Mouse (Mus musculus) CH12.LX (cell line): ENCODE measurements around the gene Utp20. TPM values are rescaled to one million over a fixed set of nuclear protein-coding genes. Genes with fewer than 3 reads are reported as not detected.

Experiments
- DNase-seq: peaks from one replicate; pipeline ENCODE4 v3.0.0-alpha.2; 2013; ENCODE audit errors: extremely low read depth
- H3K27ac ChIP-seq: 2 replicates; pipeline ENCODE4 v1.5.1; 2012; ENCODE audit warnings: low read depth, mild to moderate bottlenecking, control low read depth, moderate library complexity; ENCODE audit not compliant: insufficient read depth
- H3K27me3 ChIP-seq: replicated peaks from 2 replicates; pipeline ENCODE3; 2012; ENCODE audit warnings: inconsistent platforms
- H3K36me3 ChIP-seq, 2 experiments: replicated peaks in 1 of 2; 2 replicates each; pipeline versions ENCODE3 to v1.6.1; 2012; ENCODE audit warnings: inconsistent platforms in 1 of 2, low read length in 1 of 2, mild to moderate bottlenecking in 1 of 2, mixed read lengths in 1 of 2, moderate library complexity in 1 of 2; ENCODE audit not compliant: control insufficient read depth in 1 of 2, insufficient read depth in 1 of 2
- H3K4me1 ChIP-seq, 2 experiments: 2 replicates each; pipeline ENCODE4 v1.6.1; 2012; ENCODE audit warnings: inconsistent platforms in 1 of 2, moderate library complexity in 1 of 2; ENCODE audit not compliant: insufficient read depth in 2 of 2, control insufficient read depth in 1 of 2
- H3K4me2 ChIP-seq: 2 replicates; pipeline ENCODE4 v1.6.1; 2012; ENCODE audit warnings: low read depth, mild to moderate bottlenecking, control low read depth; ENCODE audit not compliant: poor library complexity, insufficient read depth, severe bottlenecking
- H3K4me3 ChIP-seq, 3 experiments: fragments of 150-350 bp in 1 of 3; sonication (generic) in 1 of 3; replicated peaks in 1 of 3; 2 replicates each; pipeline versions ENCODE3 to v1.5.1; 2011 to 2012; ENCODE audit warnings: low read depth in 2 of 3, low read length in 2 of 3, mild to moderate bottlenecking in 2 of 3, moderate library complexity in 2 of 3, control low read depth in 1 of 3, improper control_type of control experiment in 1 of 3, inconsistent platforms in 1 of 3, mixed read lengths in 1 of 3; ENCODE audit not compliant: poor library complexity in 1 of 3
- H3K79me2 ChIP-seq: replicated peaks from 2 replicates; pipeline ENCODE4 v1.6.1; 2012; ENCODE audit warnings: mild to moderate bottlenecking, moderate library complexity; ENCODE audit not compliant: control insufficient read depth, poor library complexity, insufficient read depth, severe bottlenecking; ENCODE audit errors: extremely low read depth
- H3K9ac ChIP-seq: 2 replicates; pipeline ENCODE4 v1.6.1; 2012; ENCODE audit warnings: low read depth, mild to moderate bottlenecking, control low read depth, moderate library complexity; ENCODE audit not compliant: insufficient read depth
- H3K9me3 ChIP-seq: replicated peaks from 2 replicates; pipeline ENCODE3; 2012; ENCODE audit warnings: low read length, inconsistent platforms, mixed read lengths
- CHD2 ChIP-seq: IDR thresholded peaks from 2 replicates; pipeline ENCODE4 v1.6.1; 2011; ENCODE audit warnings: low read length, improper control_type of control experiment
- E2F4 ChIP-seq: IDR thresholded peaks from 2 replicates; pipeline ENCODE4 v1.6.1; 2011; ENCODE audit warnings: low read depth, low read length, improper control_type of control experiment; ENCODE audit not compliant: insufficient replicate concordance
- EP300 ChIP-seq: IDR thresholded peaks from 2 replicates; pipeline ENCODE4 v1.6.1; 2011; ENCODE audit warnings: low read length, improper control_type of control experiment
- ETS1 ChIP-seq: conservative IDR thresholded peaks from 2 replicates; pipeline ENCODE4 v1.6.1; 2012; ENCODE audit warnings: low read depth, mild to moderate bottlenecking, inconsistent platforms, low read length, improper control_type of control experiment, moderate library complexity
- HCFC1 ChIP-seq: IDR thresholded peaks from 2 replicates; pipeline ENCODE4 v1.6.1; 2012; ENCODE audit warnings: low read depth, mild to moderate bottlenecking, inconsistent platforms, low read length, improper control_type of control experiment
- IRF4 ChIP-seq: IDR thresholded peaks from 2 replicates; pipeline ENCODE4 v1.6.1; 2014; ENCODE audit warnings: low read depth, mild to moderate bottlenecking, inconsistent platforms, low read length, improper control_type of control experiment
- MAX ChIP-seq: IDR thresholded peaks from 2 replicates; pipeline ENCODE4 v1.6.1; 2011; ENCODE audit warnings: low read length, improper control_type of control experiment
- MYC ChIP-seq: IDR thresholded peaks from 2 replicates; pipeline ENCODE4 v1.6.1; 2011; ENCODE audit warnings: low read depth, mild to moderate bottlenecking, improper control_type of control experiment, low read length
- NELFE ChIP-seq: IDR thresholded peaks from 2 replicates; pipeline ENCODE4 v1.6.1; 2011; ENCODE audit warnings: low read depth, low read length, improper control_type of control experiment
- NRF1 ChIP-seq: IDR thresholded peaks from 2 replicates; pipeline ENCODE4 v1.6.1; 2014; ENCODE audit warnings: low read depth, mild to moderate bottlenecking, inconsistent platforms, low read length, improper control_type of control experiment, moderate library complexity
- PAX5 ChIP-seq: IDR thresholded peaks from 2 replicates; pipeline ENCODE4 v1.6.1; 2012; ENCODE audit warnings: low read length, inconsistent platforms, mixed read lengths
- POLR2AphosphoS2 ChIP-seq: IDR thresholded peaks from 2 replicates; pipeline ENCODE4 v1.6.1; 2011; ENCODE audit warnings: low read depth, low read length, improper control_type of control experiment
- RCOR1 ChIP-seq: conservative IDR thresholded peaks from 2 replicates; pipeline ENCODE4 v1.6.1; 2012; ENCODE audit warnings: low read depth, mild to moderate bottlenecking, inconsistent platforms, low read length, improper control_type of control experiment
- UBTF ChIP-seq: IDR thresholded peaks from 2 replicates; pipeline ENCODE4 v1.6.1; 2012; ENCODE audit warnings: low read depth, mild to moderate bottlenecking, inconsistent platforms, low read length, improper control_type of control experiment, moderate library complexity
- USF1 ChIP-seq: IDR thresholded peaks from 2 replicates; pipeline ENCODE4 v1.6.1; 2014; ENCODE audit warnings: low read depth, mild to moderate bottlenecking, inconsistent platforms, low read length, improper control_type of control experiment
- USF2 ChIP-seq: conservative IDR thresholded peaks from 2 replicates; pipeline ENCODE4 v1.6.1; 2011; ENCODE audit warnings: low read depth, low read length, improper control_type of control experiment
- ZMIZ1 ChIP-seq: IDR thresholded peaks from 2 replicates; pipeline ENCODE4 v1.6.1; 2012; ENCODE audit warnings: low read depth, mild to moderate bottlenecking, inconsistent platforms, low read length, improper control_type of control experiment
- dilution Hi-C: fragments of 300-500 bp; cut with MboI; formaldehyde crosslinking; loops from 2 replicates; pipeline ENCODE4 v1.14.3; 2020; ENCODE audit warnings: low sequenced_read_pairs; ENCODE audit not compliant: extremely low pct_unique_long_range_greater_than_20kb, extremely low pct_ligation_motif_present
- in situ Hi-C: fragments of 300-500 bp; cut with MboI; formaldehyde crosslinking; loops from 3 replicates; pipeline ENCODE4 v1.14.3; 2019; ENCODE audit warnings: low sequenced_read_pairs, low pct_ligation_motif_present, low pct_unique_long_range_greater_than_20kb, mixed read lengths
- polyA plus RNA-seq: library from polyadenylated mRNA; unstranded; fragments of >175 nt; gene quantifications from 2 replicates; pipeline ENCODE4 v1.2.1, GENCODE M21; 2012; ENCODE audit warnings: low read depth; ENCODE audit not compliant: insufficient read length
- total RNA-seq, 2 experiments: library from RNA; depleted of rRNA; stranded (reverse); fragments of 300-350 nt in 1 of 2; fragments of >200 nt in 1 of 2; gene quantifications; 2 replicates each; pipeline ENCODE4 v1.2.3; 2012 to 2014

The Utp20 gene
- total and polyA plus RNA-seq, 3 experiments, result 40.1 to 70.4 (median 43.0) TPM

GRCm38 (mm10) chr10:88853326-88853725 is 26.7 kb upstream of the Utp20 start:
- H3K27me3 ChIP-seq, result no peaks in the 10 kb centered on the region
- dilution Hi-C loops, result no loop called here
- in situ Hi-C loops, result no loop called here
- no peak overlapping the region for H3K9ac ChIP-seq
- H3K79me2 ChIP-seq, result no peaks in the 10 kb centered on the region
- no peak overlapping the region for H3K4me3 ChIP-seq
- DNase-seq, result no peak
- H3K36me3 ChIP-seq, result no peaks in the 10 kb centered on the region
- H3K27ac ChIP-seq, result no peak overlapping the region
- TF ChIP-seq USF1, result no peak
- no peak for TF ChIP-seq ETS1
- TF ChIP-seq MYC, result no peak
- TF ChIP-seq CHD2, result no peak
- no peak for TF ChIP-seq MAX
- no peak for TF ChIP-seq E2F4
- no peak for TF ChIP-seq RCOR1
- TF ChIP-seq ZMIZ1, result no peak
- no peak for TF ChIP-seq HCFC1
- TF ChIP-seq USF2, result no peak
- no peak for TF ChIP-seq PAX5
- no peak for TF ChIP-seq EP300
- no peak for TF ChIP-seq UBTF
- no peak for TF ChIP-seq NELFE
- TF ChIP-seq POLR2AphosphoS2, result no peak
- H3K9me3 ChIP-seq, result no peaks in the 10 kb centered on the region
- no peak overlapping the region for H3K4me2 ChIP-seq
- no peaks in the 10 kb centered on the region for H3K4me1 ChIP-seq

- DNase-seq, result no peak
- in situ Hi-C loops (no loop called here), dilution Hi-C loops (no loop called here)
- Histone ChIP-seq H3K4me1 (no peaks in the 10 kb centered on the region), H3K4me3 (no peak overlapping the region), H3K36me3 (no peaks in the 10 kb centered on the region), H3K27ac (no peak overlapping the region), H3K4me2 (no peak overlapping the region), H3K9me3 (no peaks in the 10 kb centered on the region), H3K27me3 (no peaks in the 10 kb centered on the region), H3K79me2 (no peaks in the 10 kb centered on the region), H3K9ac (no peak overlapping the region)
- TF ChIP-seq RCOR1, result no peak
- TF ChIP-seq ETS1, result no peak
- no peak for TF ChIP-seq IRF4
- no peak for TF ChIP-seq NRF1
- TF ChIP-seq, all 38 proteins: peak for 0
Observed at GRCm38 (mm10) chr10:88849976-88850375, 23.4 kb upstream of the Utp20 start.
